Mouse (Mus musculus) T-helper 17 cell (primary cell): Measurements from ENCODE around the gene Megf8.

Experiments used
- in situ Hi-C, 2 experiments: fragments of 300-600 bp; cut with MboI, MseI; formaldehyde crosslinking; loops; 1 replicate in 1 of 2; 2 replicates in 1 of 2; pipeline ENCODE4 v1.15.1; 2025; ENCODE audit warnings: high pct_unique_total_duplicates in 2 of 2

Gene Megf8

GRCm38 (mm10) chr7:25278341-25279075, 38.5 kb upstream of the Megf8 start:
- in situ Hi-C loops, result loop anchor here in 1 of 2 experiments (5.0 to 10.0 kb wide), 2 partner anchors 54 to 146 kb away; partner anchors contain the start of genes Dedd2 and Zfp526

- in situ Hi-C loops, result loop anchor here in 1 of 2 experiments (5.0 to 10.0 kb wide), 2 partner anchors 54 to 147 kb away; partner anchors contain the start of genes Dedd2 and Zfp526
Measured at GRCm38 (mm10) chr7:25279076-25279860, 37.7 kb upstream of the Megf8 start.

GRCm38 (mm10) chr7:25279861-25280791, 36.8 kb upstream of the Megf8 start:
- in situ Hi-C loops, result loop anchor here (5.0 to 10.0 kb wide), 2 partner anchors 55 to 148 kb away; partner anchors contain the start of genes Dedd2 (in 2 of the 2) and Zfp526 (in 2 of the 2)

GRCm38 (mm10) chr7:25281166-25281733, 35.7 kb upstream of the Megf8 start:
- in situ Hi-C loops, result loop anchor here in 1 of 2 experiments (10.0 kb wide), 1 partner anchor 56 kb away; the partner anchor contains the start of genes Dedd2 and Zfp526

- in situ Hi-C loops, result loop anchor here in 1 of 2 experiments (10.0 kb wide), 1 partner anchor 57 kb away; the partner anchor contains the start of genes Dedd2 and Zfp526
Measured at GRCm38 (mm10) chr7:25281734-25282601, 35.0 kb upstream of the Megf8 start.

- in situ Hi-C loops, result loop anchor here in 1 of 2 experiments (10.0 kb wide), 1 partner anchor 58 kb away; the partner anchor contains the start of genes Dedd2 and Zfp526
Measured at GRCm38 (mm10) chr7:25282731-25283211, 34.2 kb upstream of the Megf8 start.

GRCm38 (mm10) chr7:25283637-25284036, 33.3 kb upstream of the Megf8 start:
- in situ Hi-C loops, result loop anchor here in 1 of 2 experiments (10.0 kb wide), 1 partner anchor 59 kb away; the partner anchor contains the start of genes Dedd2 and Zfp526

- in situ Hi-C loops, result loop anchor here in 1 of 2 experiments (10.0 kb wide), 1 partner anchor 59 kb away; the partner anchor contains the start of genes Dedd2 and Zfp526
Measured at GRCm38 (mm10) chr7:25284171-25284570, 32.8 kb upstream of the Megf8 start.

- in situ Hi-C loops, result loop anchor here in 1 of 2 experiments (10.0 kb wide), 1 partner anchor 60 kb away; the partner anchor contains the start of genes Dedd2 and Zfp526
Measured at GRCm38 (mm10) chr7:25284766-25285165, 32.2 kb upstream of the Megf8 start.

- in situ Hi-C loops, result loop anchor here in 1 of 2 experiments (10.0 kb wide), 1 partner anchor 61 kb away; the partner anchor contains the start of genes Dedd2 and Zfp526
Measured at GRCm38 (mm10) chr7:25285511-25286238, 31.3 kb upstream of the Megf8 start.

GRCm38 (mm10) chr7:25286989-25287388, 30.0 kb upstream of the Megf8 start:
- in situ Hi-C loops, result loop anchor here in 1 of 2 experiments (10.0 kb wide), 1 partner anchor 62 kb away; the partner anchor contains the start of genes Dedd2 and Zfp526

- in situ Hi-C loops, result loop anchor here in 1 of 2 experiments (10.0 kb wide), 1 partner anchor 63 kb away; the partner anchor contains the start of genes Dedd2 and Zfp526
Measured at GRCm38 (mm10) chr7:25288011-25288410, 29.0 kb upstream of the Megf8 start.

GRCm38 (mm10) chr7:25288721-25289120, 28.2 kb upstream of the Megf8 start:
- in situ Hi-C loops, result loop anchor here in 1 of 2 experiments (10.0 kb wide), 1 partner anchor 64 kb away; the partner anchor contains the start of genes Dedd2 and Zfp526

- in situ Hi-C loops, result loop anchor here in 1 of 2 experiments (10.0 kb wide), 1 partner anchor 65 kb away; the partner anchor contains the start of genes Dedd2 and Zfp526
Measured at GRCm38 (mm10) chr7:25289925-25290324, 27.0 kb upstream of the Megf8 start.

- in situ Hi-C loops, result no loop called here
Measured at GRCm38 (mm10) chr7:25290463-25290862, 26.5 kb upstream of the Megf8 start.

GRCm38 (mm10) chr7:25290911-25291310, 26.1 kb upstream of the Megf8 start:
- in situ Hi-C loops, result no loop called here

- in situ Hi-C loops, result no loop called here
Measured at GRCm38 (mm10) chr7:25292107-25292506, 24.9 kb upstream of the Megf8 start.
